Mouse (Mus musculus) heart, embryonic 16.5 days (tissue): ENCODE data around the gene Nup85. TPM values are rescaled to one million over a fixed set of nuclear protein-coding genes. Genes with fewer than 3 reads are reported as not detected.

Experiments
- ATAC-seq: fragments of 200-750 bp; cut with Nextera tagmentation; replicated peaks from 2 replicates; pipeline ENCODE4 v1.8.0; 2017; ENCODE audit warnings: moderate number of reproducible peaks; ENCODE audit not compliant: insufficient read depth, low FRiP score; ENCODE audit errors: extremely low read depth
- H3K27ac ChIP-seq: fragments of 300-500 bp; sonication (generic); 2 replicates; pipeline ENCODE4 v1.5.1; 2014; ENCODE audit warnings: mild to moderate bottlenecking, low read length, control low read depth, moderate library complexity
- H3K27me3 ChIP-seq: fragments of 300-500 bp; sonication (generic); 2 replicates; pipeline ENCODE4 v1.6.1; 2014; ENCODE audit warnings: low read length, mixed read lengths; ENCODE audit not compliant: control insufficient read depth, insufficient read depth
- H3K36me3 ChIP-seq: fragments of 300-500 bp; sonication (generic); 2 replicates; pipeline ENCODE4 v1.6.1; 2014; ENCODE audit not compliant: control insufficient read depth, insufficient read depth
- H3K4me1 ChIP-seq: fragments of 300-500 bp; sonication (generic); 2 replicates; pipeline ENCODE4 v1.6.1; 2014; ENCODE audit warnings: low read length, mixed read lengths; ENCODE audit not compliant: control insufficient read depth, insufficient read depth
- H3K4me2 ChIP-seq: fragments of 300-500 bp; sonication (generic); 2 replicates; pipeline ENCODE4 v1.6.1; 2014; ENCODE audit warnings: low read depth, mild to moderate bottlenecking, control low read depth, low read length
- H3K4me3 ChIP-seq: fragments of 300-500 bp; sonication (generic); 2 replicates; pipeline ENCODE4 v1.5.1; 2014; ENCODE audit warnings: mild to moderate bottlenecking, control low read depth, low read length
- H3K9ac ChIP-seq: fragments of 300-500 bp; sonication (generic); 2 replicates; pipeline ENCODE4 v1.6.1; 2014; ENCODE audit warnings: low read length, control low read depth
- H3K9me3 ChIP-seq: fragments of 300-500 bp; sonication (generic); replicated peaks from 2 replicates; pipeline ENCODE4 v1.6.1; 2016; ENCODE audit warnings: low read length; ENCODE audit not compliant: control insufficient read depth
- WGBS: fragments of 180-500 bp; shearing (Covaris S2); extraction: QIAGEN DNeasy Blood & Tissue Kit; methylation state at CpG from one replicate; pipeline ENCODE4 v1.1.7; 2014; 5-methylcytosine and 5-hydroxymethylcytosine counted together
- polyA plus RNA-seq: library from polyadenylated mRNA; unstranded; fragments of >200 nt; fragmentation: Nextera tagmentation; extraction: Ambion mirVana; gene quantifications from 2 replicates; pipeline ENCODE4 v1.2.1, GENCODE M21; 2015

Nup85 gene
- polyA plus RNA-seq, 1 experiment from 2014 or later: 117 TPM

DNA sequence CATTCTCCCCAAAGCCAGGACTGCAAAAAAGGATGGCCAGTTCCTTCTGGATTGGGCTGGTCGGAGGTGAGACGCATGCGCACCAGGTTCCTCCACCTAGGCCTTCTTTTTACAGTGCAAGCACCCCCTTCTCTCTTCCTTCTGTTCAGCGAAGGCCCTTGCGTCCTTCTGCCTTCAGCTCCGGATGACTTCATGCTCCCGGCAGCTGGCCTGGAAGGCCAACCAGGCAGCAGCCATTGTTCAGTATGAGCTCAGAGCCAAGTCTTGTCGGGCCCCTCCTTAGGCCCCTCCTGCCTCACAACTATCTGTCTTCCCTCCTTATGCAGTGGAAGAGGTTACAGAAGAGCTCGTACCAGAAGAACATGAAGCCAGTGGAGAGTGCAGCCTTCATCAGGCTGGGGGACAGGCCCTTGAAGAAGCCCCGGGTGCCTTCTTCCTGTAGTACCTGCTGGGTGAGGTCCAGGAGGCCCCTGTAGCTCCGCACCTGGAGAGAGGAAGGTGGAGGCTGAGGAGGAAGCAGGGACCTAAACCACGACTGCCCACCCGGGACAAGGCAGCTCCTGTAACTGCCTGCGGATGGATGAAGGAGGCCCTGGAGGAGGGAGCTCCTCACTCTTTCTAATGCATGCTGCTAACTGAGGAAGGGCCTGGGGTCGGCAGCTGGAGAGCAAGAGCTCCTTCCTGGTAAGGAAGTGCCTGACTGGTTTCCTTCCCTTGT, 51.0 kb downstream of the Nup85 start:
- 64% methylated on average over 15 of the region's 15 CpGs for WGBS
- H3K4me1 ChIP-seq: peaks cover 16% of the 10 kb centered on the region
- H3K27ac ChIP-seq: peak overlapping the region; percentile 48; the same call in 1 of the 2 replicates
- H3K4me2 ChIP-seq: no peak overlapping the region
- H3K36me3 ChIP-seq: peaks cover 7% of the 10 kb centered on the region
- no peaks in the 10 kb centered on the region for H3K27me3 ChIP-seq
- no peaks in the 10 kb centered on the region for H3K9me3 ChIP-seq
- no peak for ATAC-seq
- peak overlapping the region; percentile 31; the same call in 1 of the 2 replicates for H3K9ac ChIP-seq
- no peak overlapping the region for H3K4me3 ChIP-seq

GRCm38 (mm10) chr11:115615875-115616274, 51.6 kb downstream of the Nup85 start:
- Histone ChIP-seq H3K4me1 (peaks cover 16% of the 10 kb centered on the region), H3K36me3 (peaks cover 11% of the 10 kb centered on the region), H3K4me2 (no peak overlapping the region), H3K27ac (peak overlapping the region; percentile 48; the same call in 1 of the 2 replicates), H3K9me3 (no peaks in the 10 kb centered on the region), H3K27me3 (no peaks in the 10 kb centered on the region), H3K4me3 (no peak overlapping the region), H3K9ac (peak overlapping the region; percentile 31; the same call in 1 of the 2 replicates)
- ATAC-seq: no peak
- 84% methylated on average over 6 of the region's 6 CpGs for WGBS

DNA sequence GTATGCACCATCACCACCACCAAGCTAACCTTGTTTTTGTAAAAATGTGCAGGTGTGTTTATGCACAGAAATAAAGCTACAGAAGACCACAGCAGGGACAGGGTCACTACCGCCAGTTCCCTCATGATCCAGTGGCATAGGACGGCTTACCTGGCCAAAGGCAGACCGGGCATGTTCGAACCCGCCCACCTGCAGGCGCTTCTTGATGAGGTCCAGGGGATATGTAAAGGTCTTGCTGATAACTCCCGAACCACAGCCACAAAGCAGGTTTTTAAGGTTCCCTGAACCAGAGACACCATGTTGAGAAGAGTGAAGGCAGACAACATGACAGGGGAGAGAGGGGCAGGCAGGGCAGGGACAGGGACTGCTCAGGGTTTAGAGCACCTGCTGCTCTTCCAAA, 52.1 kb downstream of the Nup85 start:
- no peak overlapping the region for H3K4me2 ChIP-seq
- no peak overlapping the region for H3K27ac ChIP-seq
- no peak overlapping the region for H3K9ac ChIP-seq
- no peak for ATAC-seq
- WGBS: 88% methylated on average over 7 of the region's 7 CpGs
- H3K36me3 ChIP-seq: peaks cover 13% of the 10 kb centered on the region
- peaks cover 16% of the 10 kb centered on the region for H3K4me1 ChIP-seq
- H3K9me3 ChIP-seq: no peaks in the 10 kb centered on the region
- H3K4me3 ChIP-seq: no peak overlapping the region
- no peaks in the 10 kb centered on the region for H3K27me3 ChIP-seq

GRCm38 (mm10) chr11:115616893-115617292, 52.7 kb downstream of the Nup85 start:
- no peak overlapping the region for H3K27ac ChIP-seq
- WGBS: 72% methylated on average over 6 of the region's 6 CpGs
- H3K4me1 ChIP-seq: peaks cover 16% of the 10 kb centered on the region
- peaks cover 14% of the 10 kb centered on the region for H3K36me3 ChIP-seq
- no peak overlapping the region for H3K4me2 ChIP-seq
- no peaks in the 10 kb centered on the region for H3K9me3 ChIP-seq
- no peak overlapping the region for H3K4me3 ChIP-seq
- H3K9ac ChIP-seq: no peak overlapping the region
- H3K27me3 ChIP-seq: no peaks in the 10 kb centered on the region
- ATAC-seq: no peak

DNA sequence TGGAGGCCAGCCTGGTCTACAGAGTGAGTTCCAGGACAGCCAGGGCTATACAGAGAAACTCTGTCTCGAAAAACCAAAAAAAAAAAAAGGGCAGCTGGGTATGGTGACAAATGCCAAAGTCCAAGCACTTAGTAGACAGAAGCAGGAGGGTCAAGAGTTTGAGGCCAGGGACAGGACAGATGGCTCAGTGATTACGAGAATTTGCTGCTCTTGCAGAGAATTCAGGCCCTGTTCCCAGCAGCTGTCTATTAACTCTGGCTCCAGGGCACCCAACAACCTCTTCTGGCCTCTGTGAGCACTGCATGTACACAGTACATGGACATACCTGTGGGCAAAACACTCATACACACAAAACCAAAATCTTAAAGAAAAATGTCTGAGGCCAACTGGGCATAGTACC, 53.8 kb downstream of the Nup85 start:
- Histone ChIP-seq H3K4me2 (no peak overlapping the region), H3K9me3 (no peaks in the 10 kb centered on the region), H3K36me3 (peaks cover 21% of the 10 kb centered on the region), H3K4me3 (no peak overlapping the region), H3K27ac (no peak overlapping the region), H3K9ac (no peak overlapping the region), H3K27me3 (no peaks in the 10 kb centered on the region), H3K4me1 (peaks cover 16% of the 10 kb centered on the region)
- 84% methylated on average over 2 of the region's 2 CpGs for WGBS
- ATAC-seq: no peak

DNA sequence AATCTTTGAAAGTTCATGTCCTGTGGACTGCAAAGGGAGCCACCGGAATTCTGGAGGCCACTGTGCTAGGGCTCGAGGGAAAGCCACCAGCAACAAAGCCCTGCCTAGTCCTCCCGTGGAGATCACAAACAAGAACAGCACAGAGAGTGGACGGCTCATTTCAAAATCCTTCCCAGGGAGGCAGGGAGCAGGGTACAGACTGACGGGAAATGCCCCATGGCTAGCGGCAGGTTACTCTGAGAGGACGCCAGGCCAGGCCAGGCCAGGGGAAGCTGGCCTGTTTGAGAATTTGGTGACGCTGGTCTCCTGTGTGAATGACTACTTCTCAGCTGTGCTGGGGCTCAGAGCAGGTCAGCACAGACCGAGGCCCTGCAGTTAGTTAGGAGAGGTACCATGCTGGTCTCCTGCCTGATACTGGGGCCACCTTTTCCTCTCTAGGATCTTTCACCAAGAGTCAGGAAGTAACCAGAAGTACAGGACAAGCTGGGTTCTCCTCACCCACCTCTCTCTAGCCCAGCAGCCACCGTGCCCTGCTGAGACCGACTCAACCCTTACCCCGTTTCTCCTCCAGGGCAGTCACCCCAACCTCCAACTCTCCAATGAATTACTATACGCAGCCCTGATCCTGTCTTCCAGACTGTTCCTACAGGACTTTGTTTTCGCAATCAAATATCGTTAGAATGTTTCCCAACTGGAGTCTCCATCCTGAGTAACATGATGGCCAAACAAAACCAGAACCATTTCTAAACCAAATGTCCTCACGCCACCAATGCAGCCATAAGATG, 54.7 kb downstream of the Nup85 start:
- no peak overlapping the region for H3K9ac ChIP-seq
- no peak for ATAC-seq
- H3K4me1 ChIP-seq: peaks cover 9% of the 10 kb centered on the region
- no peaks in the 10 kb centered on the region for H3K27me3 ChIP-seq
- H3K9me3 ChIP-seq: no peaks in the 10 kb centered on the region
- H3K4me2 ChIP-seq: no peak overlapping the region
- H3K36me3 ChIP-seq: peaks cover 25% of the 10 kb centered on the region
- no peak overlapping the region for H3K4me3 ChIP-seq
- H3K27ac ChIP-seq: no peak overlapping the region
- 89% methylated on average over 16 of the region's 16 CpGs for WGBS

- H3K4me3 ChIP-seq: no peak overlapping the region
- 94% methylated on average over 7 of the region's 7 CpGs for WGBS
- H3K36me3 ChIP-seq: peaks cover 25% of the 10 kb centered on the region
- no peaks in the 10 kb centered on the region for H3K27me3 ChIP-seq
- peaks cover 6% of the 10 kb centered on the region; the same call in 1 of the 2 replicates for H3K4me1 ChIP-seq
- no peak for ATAC-seq
- H3K9me3 ChIP-seq: no peaks in the 10 kb centered on the region
- no peak overlapping the region for H3K4me2 ChIP-seq
- H3K27ac ChIP-seq: no peak overlapping the region
- H3K9ac ChIP-seq: no peak overlapping the region
Observed at GRCm38 (mm10) chr11:115619949-115620348, 55.7 kb downstream of the Nup85 start.

GRCm38 (mm10) chr11:115623487-115624070, 59.3 kb downstream of the Nup85 start:
- Histone ChIP-seq H3K9me3 (no peaks in the 10 kb centered on the region), H3K27ac (no peak overlapping the region), H3K9ac (no peak overlapping the region), H3K27me3 (no peaks in the 10 kb centered on the region), H3K36me3 (peaks cover 22% of the 10 kb centered on the region), H3K4me2 (no peak overlapping the region), H3K4me1 (peaks cover 3% of the 10 kb centered on the region), H3K4me3 (no peak overlapping the region)
- no peak for ATAC-seq
- 73% methylated on average over 9 of the region's 9 CpGs for WGBS

GRCm38 (mm10) chr11:115625877-115626276, 61.6 kb downstream of the Nup85 start:
- peaks cover 3% of the 10 kb centered on the region for H3K4me1 ChIP-seq
- H3K27ac ChIP-seq: no peak overlapping the region
- H3K27me3 ChIP-seq: no peaks in the 10 kb centered on the region
- H3K9ac ChIP-seq: no peak overlapping the region
- no peak overlapping the region for H3K4me3 ChIP-seq
- H3K9me3 ChIP-seq: no peaks in the 10 kb centered on the region
- ATAC-seq: no peak
- 74% methylated on average over 9 of the region's 9 CpGs for WGBS
- peaks cover 13% of the 10 kb centered on the region for H3K36me3 ChIP-seq
- no peak overlapping the region for H3K4me2 ChIP-seq
